Mouse (Mus musculus) intestine, embryonic 14.5 days (tissue): Measurements from ENCODE around the gene Manf. TPM values are rescaled to one million over a fixed set of nuclear protein-coding genes. Genes with fewer than 3 reads are reported as not detected.

Source experiments
- ATAC-seq: fragments of 200-750 bp; cut with Nextera tagmentation; replicated peaks from 2 replicates; pipeline ENCODE4 v1.8.0; 2017; ENCODE audit warnings: low read depth, moderate number of reproducible peaks, moderate TSS enrichment, moderate library complexity; ENCODE audit not compliant: low FRiP score, low TSS enrichment
- DNase-seq: peaks from one replicate; pipeline ENCODE4 v3.0.0-alpha.2; 2018; ENCODE audit warnings: low spot score
- H3K27ac ChIP-seq: fragments of 300-500 bp; sonication (generic); 2 replicates; pipeline ENCODE4 v1.5.1; 2014; ENCODE audit warnings: low read depth, mild to moderate bottlenecking, control low read depth
- H3K27me3 ChIP-seq: fragments of 300-500 bp; sonication (generic); replicated peaks from 2 replicates; pipeline ENCODE4 v1.6.1; 2014; ENCODE audit warnings: low read length, control low read depth; ENCODE audit not compliant: control insufficient read depth, insufficient read depth
- H3K36me3 ChIP-seq: fragments of 300-500 bp; sonication (generic); 2 replicates; pipeline ENCODE4 v1.6.1; 2014; ENCODE audit warnings: low read length, control low read depth; ENCODE audit not compliant: control insufficient read depth, insufficient read depth
- H3K4me1 ChIP-seq: fragments of 300-500 bp; sonication (generic); replicated peaks from 2 replicates; pipeline ENCODE4 v1.6.1; 2014; ENCODE audit warnings: low read length, control low read depth, mixed read lengths; ENCODE audit not compliant: control insufficient read depth, insufficient read depth
- H3K4me2 ChIP-seq: fragments of 300-500 bp; sonication (generic); 2 replicates; pipeline ENCODE4 v1.6.1; 2014; ENCODE audit warnings: low read length
- H3K4me3 ChIP-seq: fragments of 300-500 bp; sonication (generic); 2 replicates; pipeline ENCODE4 v1.5.1; 2014; ENCODE audit warnings: low read depth, low read length, control low read depth, mixed read lengths
- H3K9ac ChIP-seq: fragments of 300-500 bp; sonication (generic); 2 replicates; pipeline ENCODE4 v1.6.1; 2014; ENCODE audit warnings: mild to moderate bottlenecking, low read length
- H3K9me3 ChIP-seq: fragments of 300-500 bp; sonication (generic); 2 replicates; pipeline ENCODE4 v1.6.1; 2016; ENCODE audit warnings: low read length, control low read depth; ENCODE audit not compliant: control insufficient read depth
- WGBS: fragments of 180-500 bp; shearing (Covaris S2); extraction: QIAGEN DNeasy Blood & Tissue Kit; methylation state at CpG from one replicate; pipeline ENCODE4 v1.1.7; 2014; 5-methylcytosine and 5-hydroxymethylcytosine counted together
- polyA plus RNA-seq: library from polyadenylated mRNA; unstranded; fragments of >200 nt; fragmentation: Nextera tagmentation; extraction: Ambion mirVana; gene quantifications from 2 replicates; pipeline ENCODE4 v1.2.1, GENCODE M21; 2014

Manf gene
- polyA plus RNA-seq, 1 experiment from 2014 or later: 260 TPM

DNA sequence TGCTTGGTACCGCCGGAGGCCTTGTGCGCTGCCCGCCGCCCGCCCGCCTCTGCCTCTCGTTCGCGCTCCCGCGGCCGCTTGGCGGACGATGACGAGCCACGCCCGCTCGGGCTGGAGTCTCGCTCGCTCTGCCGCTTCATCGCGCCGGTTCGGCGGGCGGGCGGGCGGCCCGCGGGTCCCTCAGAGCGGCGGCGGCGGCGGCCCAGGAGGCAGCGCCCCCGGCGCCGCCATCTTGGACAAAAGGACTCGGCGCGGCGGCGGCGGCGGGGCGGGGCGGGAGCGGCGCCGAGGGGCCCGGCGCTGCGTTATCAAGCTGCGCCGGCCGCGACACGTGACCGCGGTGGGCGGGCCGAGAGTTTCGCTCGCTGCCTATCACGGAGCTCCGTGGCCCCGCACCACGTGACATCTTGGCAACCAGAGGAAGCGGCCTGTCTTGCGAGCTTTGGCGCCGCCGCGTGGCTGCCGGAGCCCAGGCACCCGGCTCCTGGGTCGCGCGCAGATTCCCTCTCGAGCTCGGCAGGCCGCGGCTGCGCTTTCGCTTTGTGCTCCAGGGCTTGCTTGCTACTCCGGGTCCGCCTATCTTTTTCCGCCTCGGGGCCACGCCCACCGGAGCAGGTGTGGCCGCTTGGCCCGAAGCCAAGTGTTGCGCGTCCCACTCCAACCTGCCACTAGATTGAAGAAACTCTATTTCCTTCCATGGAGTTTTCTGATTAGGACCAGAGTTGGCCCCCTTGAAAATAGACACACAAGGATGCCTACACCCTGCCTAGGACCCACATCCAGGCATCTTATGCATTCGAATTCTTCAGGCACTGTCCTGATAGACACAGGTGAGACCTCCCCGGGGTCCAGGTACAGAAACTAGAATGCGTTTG is 4.7 kb downstream of the Manf start, which contains the start of gene Rbm15b:
Rbm15b (minus strand) TSS at position 601 of the 875 bp plus-strand sequence.
- Histone ChIP-seq H3K4me1 (peaks cover 40% of the 10 kb centered on the region), H3K4me3 (peak within 1 kb of the TSS; percentile 87), H3K27me3 (no peaks in the 10 kb centered on the region), H3K36me3 (peaks cover 55% of the 10 kb centered on the region), H3K9me3 (no peaks in the 10 kb centered on the region), H3K4me2 (peak within 1 kb of the TSS; percentile 98), H3K27ac (peak within 1 kb of the TSS; percentile 85), H3K9ac (peak within 1 kb of the TSS; percentile 96)
- peak; percentile 96 for DNase-seq
- peak; percentile 73 for ATAC-seq
- WGBS: 3% methylated on average over 85 of the region's 101 CpGs

DNA sequence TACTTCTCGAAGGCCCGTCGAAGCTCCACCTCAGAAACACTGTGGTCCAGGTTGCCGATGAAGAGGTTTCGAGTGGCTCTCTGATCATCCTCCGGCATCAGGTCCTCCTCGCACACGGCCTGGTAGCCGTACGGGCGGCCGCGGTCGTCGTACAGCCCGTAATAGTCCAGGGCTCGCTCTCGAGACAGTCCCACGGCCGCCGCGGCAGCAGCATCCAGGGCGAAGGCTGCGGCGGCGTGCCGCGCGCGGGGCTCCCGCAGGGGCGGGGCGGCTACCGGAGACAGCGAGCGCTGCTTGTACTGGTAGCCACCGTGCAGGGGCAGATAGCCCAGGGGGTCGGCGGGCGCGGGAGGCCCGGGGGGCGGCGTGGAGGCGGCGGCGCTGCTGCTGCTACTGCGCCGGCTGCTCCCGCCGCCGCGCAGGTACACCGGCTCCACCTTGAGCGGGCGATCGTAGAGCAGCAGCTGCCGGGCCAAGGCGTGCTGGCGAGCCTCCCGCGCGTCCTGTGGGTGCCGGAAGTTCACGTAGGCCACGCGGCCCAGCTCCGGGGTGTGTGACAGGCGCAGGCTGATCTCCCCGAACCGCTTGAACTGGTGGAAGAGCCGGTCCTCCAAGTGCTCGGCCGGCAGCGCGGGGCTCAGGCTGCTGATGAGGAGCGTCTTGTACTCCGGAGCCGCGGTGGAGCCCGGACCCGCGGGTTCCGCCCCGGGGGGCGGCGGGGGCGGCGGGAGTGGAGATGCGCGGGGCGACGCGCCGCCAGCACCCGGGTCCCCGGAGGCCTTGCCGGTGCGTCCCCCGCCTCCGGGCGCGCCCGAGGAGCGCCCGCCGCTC is 5.7 kb downstream of the Manf start:
- H3K4me1 ChIP-seq: peaks cover 38% of the 10 kb centered on the region
- H3K9ac ChIP-seq: peak overlapping the region; percentile 96
- no peaks in the 10 kb centered on the region for H3K9me3 ChIP-seq
- DNase-seq: peak; percentile 74
- peaks cover 64% of the 10 kb centered on the region for H3K36me3 ChIP-seq
- ATAC-seq: peak; percentile 0; the same call in 1 of the 2 replicates
- WGBS: under 1% methylated on average over 92 of the region's 107 CpGs
- H3K27me3 ChIP-seq: no peaks in the 10 kb centered on the region
- peak overlapping the region; percentile 85 for H3K27ac ChIP-seq
- peak overlapping the region; percentile 98 for H3K4me2 ChIP-seq
- peak overlapping the region; percentile 87 for H3K4me3 ChIP-seq

DNA sequence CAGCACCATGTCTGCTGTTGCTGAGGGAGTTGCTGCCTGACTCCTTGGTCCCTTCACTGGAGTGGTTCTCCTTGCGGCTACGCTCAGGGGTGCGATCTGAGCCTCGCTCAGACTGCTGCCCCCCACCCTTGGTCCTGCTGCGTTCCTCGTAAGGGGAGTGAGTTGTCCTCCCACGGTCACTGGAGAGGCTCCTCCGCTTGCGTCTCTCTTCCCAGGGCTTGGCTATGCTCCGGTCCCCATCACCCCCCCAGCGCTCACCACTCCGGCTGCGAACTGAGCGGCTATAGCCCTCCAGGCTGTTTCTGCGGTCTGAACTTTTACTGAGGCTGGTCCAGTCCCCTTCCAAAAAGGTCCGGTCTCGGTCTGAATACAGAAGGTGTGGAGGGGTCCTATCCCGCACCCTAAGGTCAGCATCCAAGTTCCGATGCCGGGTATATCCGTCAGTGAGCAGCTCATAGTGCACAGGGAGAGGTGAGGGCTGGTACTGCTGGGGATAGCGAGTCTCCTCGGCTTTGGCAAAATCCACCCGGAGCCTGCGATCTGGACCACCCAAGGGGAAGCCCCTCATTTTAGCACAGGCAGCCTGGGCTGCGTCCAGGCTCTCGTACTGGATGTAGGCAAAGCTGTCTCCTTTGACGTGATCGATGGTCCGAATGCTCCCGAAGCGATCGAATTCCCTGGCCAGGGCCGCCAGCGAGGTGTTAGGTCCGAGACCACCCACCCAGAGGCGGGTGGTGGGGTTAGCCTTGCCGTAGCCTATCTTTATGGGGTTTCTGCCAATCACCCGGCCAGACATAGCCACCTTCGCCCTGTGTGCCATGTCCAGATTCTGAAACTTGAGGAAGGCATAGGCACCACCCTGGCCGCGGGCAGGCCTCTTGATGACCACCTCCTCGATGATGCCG is 6.5 kb downstream of the Manf start:
- Histone ChIP-seq H3K4me1 (peaks cover 29% of the 10 kb centered on the region), H3K4me3 (peak overlapping the region; percentile 87), H3K36me3 (peaks cover 66% of the 10 kb centered on the region), H3K4me2 (peak overlapping the region; percentile 98), H3K27ac (no peak overlapping the region), H3K9ac (peak overlapping the region; percentile 96), H3K9me3 (no peaks in the 10 kb centered on the region), H3K27me3 (no peaks in the 10 kb centered on the region)
- 15% methylated on average over 44 of the region's 44 CpGs for WGBS
- ATAC-seq (no peak; the same call in 1 of the 2 replicates), DNase-seq (peak; percentile 67)

GRCm38 (mm10) chr9:106884306-106884705 is 7.5 kb downstream of the Manf start:
- Histone ChIP-seq H3K4me2 (peak overlapping the region; percentile 98), H3K36me3 (peaks cover 63% of the 10 kb centered on the region), H3K4me3 (peak overlapping the region; percentile 87), H3K4me1 (peaks cover 25% of the 10 kb centered on the region), H3K9me3 (no peaks in the 10 kb centered on the region), H3K27ac (no peak overlapping the region), H3K9ac (peak overlapping the region; percentile 21; the same call in 1 of the 2 replicates), H3K27me3 (no peaks in the 10 kb centered on the region)
- WGBS: 21% methylated on average over 16 of the region's 16 CpGs
- ATAC-seq (no peak), DNase-seq (peak; percentile 70)

DNA sequence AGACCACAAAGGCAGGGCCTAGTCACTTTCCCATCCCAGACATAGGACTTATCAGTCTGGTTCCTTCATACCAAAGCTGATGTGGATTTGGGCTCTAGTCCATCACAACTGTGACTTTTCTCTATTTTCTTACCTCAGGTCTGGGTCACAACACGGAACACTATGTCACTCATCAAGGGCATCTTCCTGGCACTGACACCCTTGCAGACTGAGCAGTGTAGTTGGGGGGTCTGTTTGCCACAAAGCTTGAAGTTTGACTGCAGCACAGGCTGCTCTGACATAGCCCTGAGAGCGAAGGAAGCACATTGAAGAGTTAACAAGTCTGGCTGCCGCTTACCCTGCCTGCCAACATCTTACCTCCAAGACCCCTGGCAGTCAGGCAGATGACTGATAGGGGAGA is 8.7 kb downstream of the Manf start:
- Histone ChIP-seq H3K9me3 (no peaks in the 10 kb centered on the region), H3K27ac (no peak overlapping the region), H3K9ac (no peak overlapping the region), H3K4me1 (peaks cover 25% of the 10 kb centered on the region), H3K27me3 (no peaks in the 10 kb centered on the region), H3K4me3 (no peak overlapping the region), H3K36me3 (peaks cover 62% of the 10 kb centered on the region), H3K4me2 (peak overlapping the region; percentile 98)
- ATAC-seq (no peak), DNase-seq (no peak)
- 70% methylated on average over 3 of the region's 3 CpGs for WGBS

GRCm38 (mm10) chr9:106882176-106882575 is 9.6 kb downstream of the Manf start:
- Histone ChIP-seq H3K9ac (no peak overlapping the region), H3K4me2 (no peak overlapping the region), H3K4me1 (peaks cover 25% of the 10 kb centered on the region), H3K36me3 (peaks cover 69% of the 10 kb centered on the region), H3K4me3 (no peak overlapping the region), H3K27ac (no peak overlapping the region), H3K9me3 (no peaks in the 10 kb centered on the region), H3K27me3 (no peaks in the 10 kb centered on the region)
- ATAC-seq: no peak
- no peak for DNase-seq
- WGBS: 75% methylated on average over 4 of the region's 4 CpGs

GRCm38 (mm10) chr9:106881071-106881755 is 10.6 kb downstream of the Manf start:
- no peaks in the 10 kb centered on the region for H3K9me3 ChIP-seq
- H3K9ac ChIP-seq: no peak overlapping the region
- ATAC-seq (no peak), DNase-seq (peak; percentile 45)
- peaks cover 78% of the 10 kb centered on the region for H3K36me3 ChIP-seq
- no peaks in the 10 kb centered on the region for H3K27me3 ChIP-seq
- no peak overlapping the region for H3K27ac ChIP-seq
- H3K4me2 ChIP-seq: no peak overlapping the region
- peaks cover 25% of the 10 kb centered on the region for H3K4me1 ChIP-seq
- 65% methylated on average over 4 of the region's 4 CpGs for WGBS
- no peak overlapping the region for H3K4me3 ChIP-seq
